Mouse (Mus musculus) stomach, embryonic 16.5 days (tissue): Measurements from ENCODE around the gene Atp5g2. TPM values are rescaled to one million over a fixed set of nuclear protein-coding genes. Genes with fewer than 3 reads are reported as not detected.
A peak's percentile ranks its signal among the peaks of the same experiment; 100 is the strongest.
"Not testable (repeated sequence)": the region's sequence is repeated elsewhere in the genome, so short reads cannot be mapped to it uniquely, and the experiment has no call there.

ENCODE experiments used
- ATAC-seq: fragments of 200-750 bp; cut with Nextera tagmentation; 2 replicates; pipeline ENCODE4 v1.8.0; 2017; ENCODE audit warnings: moderate number of reproducible peaks, moderate TSS enrichment; ENCODE audit not compliant: insufficient read depth, low FRiP score
- H3K27ac ChIP-seq: fragments of 300-500 bp; sonication (generic); 2 replicates; pipeline ENCODE4 v1.5.1; 2014; ENCODE audit warnings: low read length
- H3K27me3 ChIP-seq: fragments of 300-500 bp; sonication (generic); 2 replicates; pipeline ENCODE4 v1.6.1; 2014; ENCODE audit warnings: low read length, control low read depth, mixed read lengths; ENCODE audit not compliant: control insufficient read depth, insufficient read depth
- H3K36me3 ChIP-seq: fragments of 300-500 bp; sonication (generic); 2 replicates; pipeline ENCODE4 v1.6.1; 2014; ENCODE audit warnings: low read length; ENCODE audit not compliant: control insufficient read depth, insufficient read depth
- H3K4me1 ChIP-seq: fragments of 300-500 bp; sonication (generic); 2 replicates; pipeline ENCODE4 v1.6.1; 2014; ENCODE audit warnings: low read length, control low read depth, mixed read lengths; ENCODE audit not compliant: control insufficient read depth, insufficient read depth
- H3K4me2 ChIP-seq: fragments of 300-500 bp; sonication (generic); 2 replicates; pipeline ENCODE4 v1.6.1; 2014; ENCODE audit warnings: low read depth, low read length, mixed read lengths
- H3K4me3 ChIP-seq: fragments of 300-500 bp; sonication (generic); replicated peaks from 2 replicates; pipeline ENCODE4 v1.5.1; 2014; ENCODE audit warnings: mild to moderate bottlenecking, low read length
- H3K9ac ChIP-seq: fragments of 300-500 bp; sonication (generic); 2 replicates; pipeline ENCODE4 v1.6.1; 2014; ENCODE audit warnings: low read length
- H3K9me3 ChIP-seq: fragments of 300-500 bp; sonication (generic); replicated peaks from 2 replicates; pipeline ENCODE4 v1.6.1; 2016; ENCODE audit warnings: low read length, control low read depth; ENCODE audit not compliant: control insufficient read depth
- WGBS: fragments of 180-500 bp; shearing (Covaris S2); extraction: QIAGEN DNeasy Blood & Tissue Kit; methylation state at CpG from one replicate; pipeline ENCODE4 v1.1.7; 2014; 5-methylcytosine and 5-hydroxymethylcytosine counted together
- polyA plus RNA-seq: library from polyadenylated mRNA; unstranded; fragments of >200 nt; fragmentation: Nextera tagmentation; extraction: Ambion mirVana; gene quantifications from 2 replicates; pipeline ENCODE4 v1.2.1, GENCODE M21; 2015

Gene Atp5g2
- polyA plus RNA-seq, 1 experiment from 2014 or later = 53.3 TPM

- WGBS = under 1% methylated on average over 34 of the region's 34 CpGs
- Histone ChIP-seq H3K9me3 (no peaks in the 10 kb centered on the region), H3K36me3 (no peaks in the 10 kb centered on the region), H3K9ac (peak overlapping the region; percentile 91), H3K4me2 (peak overlapping the region; percentile 83), H3K27ac (peak overlapping the region; percentile 99), H3K4me1 (peaks cover 17% of the 10 kb centered on the region), H3K27me3 (no peaks in the 10 kb centered on the region), H3K4me3 (peak overlapping the region; percentile 60)
- ATAC-seq = peak; percentile 75; the same call in 1 of the 2 replicates
These were observed 384 bp downstream of the Atp5g2 start for GRCm38 (mm10) chr15:102671721-102672214.

GRCm38 (mm10) chr15:102670767-102671575, 1.2 kb downstream of the Atp5g2 start:
- Histone ChIP-seq H3K4me1 (peaks cover 17% of the 10 kb centered on the region), H3K9ac (peak overlapping the region; percentile 95), H3K4me3 (peak overlapping the region; percentile 73), H3K36me3 (no peaks in the 10 kb centered on the region), H3K27me3 (no peaks in the 10 kb centered on the region), H3K27ac (peak overlapping the region; percentile 99), H3K4me2 (peak overlapping the region; percentile 83), H3K9me3 (no peaks in the 10 kb centered on the region)
- peak; percentile 92 for ATAC-seq
- WGBS = under 1% methylated on average over 53 of the region's 53 CpGs

- ATAC-seq = no peak
- Histone ChIP-seq H3K27ac (peak overlapping the region; percentile 91), H3K27me3 (no peaks in the 10 kb centered on the region), H3K9me3 (no peaks in the 10 kb centered on the region), H3K4me3 (peak overlapping the region; percentile 73), H3K4me2 (peak overlapping the region; percentile 73), H3K9ac (peak overlapping the region; percentile 95), H3K4me1 (peaks cover 17% of the 10 kb centered on the region), H3K36me3 (no peaks in the 10 kb centered on the region)
- 9% methylated on average over 6 of the region's 6 CpGs for WGBS
These were observed 1.9 kb downstream of the Atp5g2 start for GRCm38 (mm10) chr15:102670281-102670680.

- H3K9me3 ChIP-seq = no peaks in the 10 kb centered on the region
- H3K4me3 ChIP-seq = peak overlapping the region; percentile 73; the same call in 1 of the 2 replicates
- H3K9ac ChIP-seq = peak overlapping the region; percentile 19; the same call in 1 of the 2 replicates
- H3K4me2 ChIP-seq = peak overlapping the region; percentile 73; the same call in 1 of the 2 replicates
- H3K27me3 ChIP-seq = no peaks in the 10 kb centered on the region
- H3K4me1 ChIP-seq = peaks cover 17% of the 10 kb centered on the region
- WGBS = 81% methylated on average over 8 of the region's 8 CpGs
- ATAC-seq = no peak
- no peak overlapping the region for H3K27ac ChIP-seq
- peaks cover under 1% of the 10 kb centered on the region; the same call in 1 of the 2 replicates for H3K36me3 ChIP-seq
These were observed 2.6 kb downstream of the Atp5g2 start for GRCm38 (mm10) chr15:102669571-102669970.

- peaks cover 9% of the 10 kb centered on the region; the same call in 1 of the 2 replicates for H3K4me1 ChIP-seq
- 38% methylated on average over 4 of the region's 4 CpGs for WGBS
- H3K9ac ChIP-seq = no peak overlapping the region
- H3K36me3 ChIP-seq = peaks cover 15% of the 10 kb centered on the region; the same call in 1 of the 2 replicates
- H3K27me3 ChIP-seq = no peaks in the 10 kb centered on the region
- H3K4me3 ChIP-seq = no peak overlapping the region
- H3K4me2 ChIP-seq = no peak overlapping the region
- no peaks in the 10 kb centered on the region for H3K9me3 ChIP-seq
- H3K27ac ChIP-seq = no peak overlapping the region
- ATAC-seq = no peak
These were observed 6.7 kb downstream of the Atp5g2 start for GRCm38 (mm10) chr15:102665494-102665893.

- Histone ChIP-seq H3K9ac (no peak overlapping the region), H3K36me3 (peaks cover 20% of the 10 kb centered on the region; the same call in 1 of the 2 replicates), H3K4me1 (peaks cover 4% of the 10 kb centered on the region; the same call in 1 of the 2 replicates), H3K27me3 (no peaks in the 10 kb centered on the region), H3K9me3 (no peaks in the 10 kb centered on the region), H3K4me3 (no peak overlapping the region), H3K4me2 (no peak overlapping the region), H3K27ac (no peak overlapping the region)
- WGBS = 84% methylated on average over 8 of the region's 8 CpGs
- no peak for ATAC-seq
These were observed 8.3 kb downstream of the Atp5g2 start for GRCm38 (mm10) chr15:102663825-102664224.

- H3K27me3 ChIP-seq, H3K4me2 ChIP-seq, ATAC-seq, H3K4me3 ChIP-seq, H3K9me3 ChIP-seq, H3K9ac ChIP-seq, H3K27ac ChIP-seq: not testable (repeated sequence)
- peaks cover 11% of the 10 kb centered on the region for H3K4me1 ChIP-seq
- H3K36me3 ChIP-seq = peaks cover 20% of the 10 kb centered on the region; the same call in 1 of the 2 replicates
- WGBS = no CpG with 5 or more reads among the region's 2 CpGs
These were observed 9.6 kb downstream of the Atp5g2 start for GRCm38 (mm10) chr15:102662601-102663000.

- Histone ChIP-seq H3K9ac (peak overlapping the region; percentile 36; the same call in 1 of the 2 replicates), H3K4me2 (no peak overlapping the region)
These were observed 14.2 kb downstream of the Atp5g2 start for GRCm38 (mm10) chr15:102657926-102658381.

GRCm38 (mm10) chr15:102656658-102657057, 15.5 kb downstream of the Atp5g2 start:
- Histone ChIP-seq H3K27me3 (no peaks in the 10 kb centered on the region), H3K4me3 (no peak overlapping the region), H3K9ac (peak overlapping the region; percentile 58), H3K27ac (peak overlapping the region; percentile 99), H3K36me3 (0 out of 2 replicates have a peak, but pooled peaks cover 8% of the 10 kb centered on the region), H3K9me3 (no peaks in the 10 kb centered on the region), H3K4me1 (peaks cover 26% of the 10 kb centered on the region), H3K4me2 (peak overlapping the region; percentile 42)
- 8% methylated on average over 4 of the region's 4 CpGs for WGBS
- peak; percentile 89 for ATAC-seq

More at GRCm38 (mm10) chr15:102657926-102658381, 14.2 kb downstream of the Atp5g2 start:
- Histone ChIP-seq H3K27ac (peak overlapping the region; percentile 99), H3K36me3 (0 out of 2 replicates have a peak, but pooled peaks cover 8% of the 10 kb centered on the region), H3K27me3 (no peaks in the 10 kb centered on the region), H3K4me3 (no peak overlapping the region), H3K4me1 (peaks cover 26% of the 10 kb centered on the region), H3K9me3 (no peaks in the 10 kb centered on the region)
- WGBS = 27% methylated on average over 3 of the region's 3 CpGs
- ATAC-seq = peak; percentile 68
